Mouse (Mus musculus) ES-E14 (cell line): ENCODE measurements at regions not wholly inside any gene's neighbourhood (a gene's known extent, or its start where the extent isn't known, plus 50 kb on each side); places are given as distances from the start of the nearest gene placed in this dataset.
A peak's percentile ranks its signal among the peaks of the same experiment; 100 is the strongest.

ENCODE experiments used
- DNase-seq: peaks from one replicate; pipeline ENCODE4 v3.0.0-alpha.2; 2013; ENCODE audit warnings: low read depth, low spot score
- H3K27ac ChIP-seq: 2 replicates; pipeline ENCODE4 v1.5.1; 2012; ENCODE audit warnings: low read depth, mild to moderate bottlenecking, low read length, moderate library complexity, mixed read lengths; ENCODE audit not compliant: poor library complexity, insufficient read depth, severe bottlenecking
- H3K36me3 ChIP-seq: 2 replicates; pipeline ENCODE4 v1.6.1; 2012; ENCODE audit warnings: mild to moderate bottlenecking, low read length, moderate library complexity, mixed read lengths; ENCODE audit not compliant: control insufficient read depth, poor library complexity, insufficient read depth, severe bottlenecking
- H3K4me1 ChIP-seq, 2 experiments: fragments of 150-350 bp in 1 of 2; sonication (generic) in 1 of 2; 2 replicates each; pipeline ENCODE4 v1.6.1; 2012; ENCODE audit warnings: low read length in 2 of 2, mild to moderate bottlenecking in 1 of 2, mixed read lengths in 1 of 2; ENCODE audit not compliant: control insufficient read depth in 2 of 2, insufficient read depth in 2 of 2, poor library complexity in 1 of 2
- H3K4me3 ChIP-seq, 2 experiments: fragments of 150-350 bp in 1 of 2; sonication (generic) in 1 of 2; 2 replicates each; pipeline ENCODE4 v1.5.1; 2012; ENCODE audit warnings: low read length in 2 of 2, low read depth in 1 of 2, mild to moderate bottlenecking in 1 of 2, mixed read lengths in 1 of 2; ENCODE audit not compliant: insufficient read depth in 1 of 2, poor library complexity in 1 of 2, severe bottlenecking in 1 of 2
- H3K9ac ChIP-seq: 2 replicates; pipeline ENCODE4 v1.6.1; 2012; ENCODE audit warnings: low read depth, mild to moderate bottlenecking, low read length, mixed read lengths; ENCODE audit not compliant: poor library complexity, insufficient read depth, severe bottlenecking
- H3K9me3 ChIP-seq: fragments of 150-350 bp; sonication (generic); 2 replicates; pipeline ENCODE4 v1.6.1; 2012; ENCODE audit warnings: low read depth, mild to moderate bottlenecking, low read length; ENCODE audit not compliant: control insufficient read depth, insufficient read depth
- CHD2 ChIP-seq: IDR thresholded peaks from 2 replicates; pipeline ENCODE4 v1.6.1; 2014; ENCODE audit warnings: mild to moderate bottlenecking, low read depth, low read length, inconsistent platforms
- HCFC1 ChIP-seq: IDR thresholded peaks from 2 replicates; pipeline ENCODE4 v1.6.1; 2012; ENCODE audit warnings: low read length, inconsistent platforms, borderline replicate concordance; ENCODE audit not compliant: insufficient read depth
- MAFK ChIP-seq: IDR thresholded peaks from 2 replicates; pipeline ENCODE4 v1.6.1; 2014; ENCODE audit warnings: mild to moderate bottlenecking, low read depth, low read length, inconsistent platforms; ENCODE audit not compliant: insufficient read depth
- ZC3H11A ChIP-seq: IDR thresholded peaks from 2 replicates; pipeline ENCODE4 v1.6.1; 2012; ENCODE audit warnings: low read depth, mild to moderate bottlenecking, inconsistent platforms, low read length, borderline replicate concordance
- ZNF384 ChIP-seq: IDR thresholded peaks from 2 replicates; pipeline ENCODE4 v1.6.1; 2012; ENCODE audit warnings: low read depth, low read length, inconsistent platforms
- in situ Hi-C, 2 experiments: fragments of 600-800 bp; cut with MboI; formaldehyde crosslinking; loops; one replicate each; pipeline ENCODE4 v1.15.1; 2025; ENCODE audit warnings: low sequenced_read_pairs in 2 of 2, inconsistent platforms in 1 of 2; ENCODE audit not compliant: unreplicated experiment in 2 of 2

- Histone ChIP-seq H3K27ac (no peak overlapping the region), H3K4me3 (no peak overlapping the region), H3K36me3 (no peaks in the 10 kb centered on the region), H3K4me1 (no peaks in the 10 kb centered on the region), H3K9ac (no peak overlapping the region), H3K9me3 (no peaks in the 10 kb centered on the region)
- in situ Hi-C loops, result no loop called here
- no peak for TF ChIP-seq HCFC1
- no peak for DNase-seq
These were observed 358.9 kb downstream of the Xylt1 start for GRCm38 (mm10) chr7:117739706-117740105.

GRCm38 (mm10) chr7:117735699-117736020, 354.9 kb downstream of the Xylt1 start:
- TF ChIP-seq ZC3H11A (no peak), MAFK (no peak), CHD2 (no peak), ZNF384 (no peak), HCFC1 (no peak)
- no peaks in the 10 kb centered on the region for H3K9me3 ChIP-seq
- no peak overlapping the region for H3K27ac ChIP-seq
- no peak overlapping the region for H3K4me3 ChIP-seq
- H3K36me3 ChIP-seq, result no peaks in the 10 kb centered on the region
- in situ Hi-C loops, result no loop called here
- no peak overlapping the region for H3K9ac ChIP-seq
- DNase-seq, result no peak
- H3K4me1 ChIP-seq, result no peaks in the 10 kb centered on the region; a peak in 1 of 4 replicates

DNA sequence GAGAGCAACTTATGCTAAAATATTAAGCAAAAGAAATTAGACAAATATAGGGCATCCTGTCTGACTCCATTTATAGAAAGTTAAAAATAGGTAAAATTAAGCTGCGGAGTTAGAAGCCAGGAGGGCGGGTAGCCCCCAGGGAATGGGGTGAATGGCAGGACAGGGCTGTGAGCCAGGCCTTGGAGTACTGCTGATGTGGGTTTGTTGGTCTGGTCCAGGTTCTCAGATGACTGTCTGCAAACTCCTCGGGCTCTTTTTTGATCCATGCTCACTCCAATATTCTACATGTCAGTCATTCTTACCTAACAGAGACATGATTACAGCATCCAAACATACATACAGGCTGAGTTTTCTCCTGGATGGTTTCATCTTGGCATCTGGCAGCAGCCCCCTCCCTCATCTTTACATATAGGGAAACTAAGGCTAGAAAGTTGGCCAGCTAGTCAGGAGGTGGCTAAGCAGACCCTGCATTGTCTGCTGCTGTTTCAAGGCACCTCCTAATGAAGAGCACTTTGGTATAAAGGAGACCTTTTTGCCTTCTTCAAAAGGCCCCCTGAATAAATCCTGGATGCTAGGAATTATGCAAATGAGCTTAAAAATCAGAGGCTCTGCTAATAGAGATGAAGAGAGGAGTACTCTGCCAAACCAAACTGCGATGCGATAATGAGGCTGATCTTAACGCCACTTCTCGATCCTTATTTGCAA, 354.4 kb downstream of the Xylt1 start:
- TF ChIP-seq MAFK, result no peak
- TF ChIP-seq ZC3H11A, result no peak
- no peak for TF ChIP-seq CHD2
- no peak for TF ChIP-seq HCFC1
- TF ChIP-seq ZNF384, result no peak
- no peak for DNase-seq
- H3K4me1 ChIP-seq, result no peaks in the 10 kb centered on the region; a peak in 1 of 4 replicates
- H3K36me3 ChIP-seq, result no peaks in the 10 kb centered on the region
- no peak overlapping the region for H3K9ac ChIP-seq
- H3K27ac ChIP-seq, result no peak overlapping the region
- in situ Hi-C loops, result no loop called here
- H3K9me3 ChIP-seq, result no peaks in the 10 kb centered on the region
- H3K4me3 ChIP-seq, result no peak overlapping the region

- DNase-seq, result no peak
- Histone ChIP-seq H3K36me3 (no peaks in the 10 kb centered on the region), H3K9ac (no peak overlapping the region), H3K9me3 (no peaks in the 10 kb centered on the region), H3K4me3 (no peak overlapping the region), H3K27ac (no peak overlapping the region), H3K4me1 (no peaks in the 10 kb centered on the region; a peak in 1 of 4 replicates)
- in situ Hi-C loops, result no loop called here
- TF ChIP-seq ZNF384 (no peak), ZC3H11A (0 out of 2 replicates have a peak, but pooled peaks have one; percentile 21)
These were observed 348.3 kb downstream of the Xylt1 start for GRCm38 (mm10) chr7:117729067-117729466.
